Mouse (Mus musculus): Measurements from ENCODE around the gene Trpt1. TPM values are rescaled to one million over a fixed set of nuclear protein-coding genes. Genes with fewer than 3 reads are reported as not detected.

Trpt1 gene
- polyA plus RNA-seq, 1 experiment from 2014 or later, result 13.6 TPM

GRCm38 (mm10) chr19:7006892-7007593, 11.1 kb downstream of the Trpt1 start:
- Histone ChIP-seq H3K27me3 (no peaks in the 10 kb centered on the region), H3K9ac (peak overlapping the region; percentile 25; the same call in 1 of the 2 replicates), H3K27ac (no peak overlapping the region), H3K4me1 (no peaks in the 10 kb centered on the region), H3K36me3 (no peaks in the 10 kb centered on the region), H3K4me2 (replicated peaks) (no peak overlapping the region), H3K4me3 (no peak overlapping the region), H3K9me3 (no peaks in the 10 kb centered on the region)
- no peak for ATAC-seq (ENCODE audit: low FRiP score, low read depth)
- WGBS, result 84% methylated on average over 9 of the region's 9 CpGs

GRCm38 (mm10) chr19:7012426-7012825, 16.5 kb downstream of the Trpt1 start:
- no peaks in the 10 kb centered on the region for H3K9me3 ChIP-seq
- no peak overlapping the region for H3K9ac ChIP-seq
- H3K27ac ChIP-seq, result no peak overlapping the region
- no peak for ATAC-seq (ENCODE audit: low FRiP score, low read depth)
- peaks cover 15% of the 10 kb centered on the region for H3K36me3 ChIP-seq
- H3K27me3 ChIP-seq, result no peaks in the 10 kb centered on the region
- WGBS, result 88% methylated on average over 4 of the region's 4 CpGs
- H3K4me3 ChIP-seq, result no peak overlapping the region
- H3K4me2 ChIP-seq (replicated peaks), result no peak overlapping the region
- no peaks in the 10 kb centered on the region for H3K4me1 ChIP-seq

GRCm38 (mm10) chr19:7013984-7014383, 18.1 kb downstream of the Trpt1 start:
- WGBS, result 85% methylated on average over 9 of the region's 9 CpGs

GRCm38 (mm10) chr19:7014481-7015135, 18.7 kb downstream of the Trpt1 start:
- H3K27ac ChIP-seq, result no peak overlapping the region
- no peak overlapping the region for H3K4me2 ChIP-seq (replicated peaks)
- no peaks in the 10 kb centered on the region for H3K9me3 ChIP-seq
- ATAC-seq (ENCODE audit: low FRiP score, low read depth), result no peak
- no peaks in the 10 kb centered on the region for H3K27me3 ChIP-seq
- 89% methylated on average over 20 of the region's 20 CpGs for WGBS
- no peak overlapping the region for H3K9ac ChIP-seq
- peaks cover 35% of the 10 kb centered on the region for H3K36me3 ChIP-seq
- no peaks in the 10 kb centered on the region for H3K4me1 ChIP-seq
- no peak overlapping the region for H3K4me3 ChIP-seq

More at GRCm38 (mm10) chr19:7013984-7014383, 18.1 kb downstream of the Trpt1 start:
- peaks cover 29% of the 10 kb centered on the region for H3K36me3 ChIP-seq
- no peak for ATAC-seq (ENCODE audit: low FRiP score, low read depth)
- H3K9me3 ChIP-seq, result no peaks in the 10 kb centered on the region
- no peaks in the 10 kb centered on the region for H3K27me3 ChIP-seq
- H3K4me1 ChIP-seq, result no peaks in the 10 kb centered on the region
- no peak overlapping the region for H3K9ac ChIP-seq
- no peak overlapping the region for H3K4me3 ChIP-seq
- H3K4me2 ChIP-seq (replicated peaks), result no peak overlapping the region
- H3K27ac ChIP-seq, result no peak overlapping the region

GRCm38 (mm10) chr19:7017541-7018457, 21.9 kb downstream of the Trpt1 start:
- no peak overlapping the region for H3K9ac ChIP-seq
- no peak overlapping the region; the same call in 1 of the 2 replicates for H3K27ac ChIP-seq
- H3K4me3 ChIP-seq, result no peak overlapping the region
- no peaks in the 10 kb centered on the region for H3K27me3 ChIP-seq
- 72% methylated on average over 12 of the region's 12 CpGs for WGBS
- no peak overlapping the region for H3K4me2 ChIP-seq (replicated peaks)
- H3K9me3 ChIP-seq, result no peaks in the 10 kb centered on the region
- H3K36me3 ChIP-seq, result peaks cover 67% of the 10 kb centered on the region
- ATAC-seq (ENCODE audit: low FRiP score, low read depth), result no peak
- H3K4me1 ChIP-seq, result no peaks in the 10 kb centered on the region

- 89% methylated on average over 11 of the region's 11 CpGs for WGBS
- Histone ChIP-seq H3K27ac (no peak overlapping the region; the same call in 1 of the 2 replicates), H3K4me3 (no peak overlapping the region), H3K9ac (no peak overlapping the region), H3K4me1 (no peaks in the 10 kb centered on the region), H3K9me3 (no peaks in the 10 kb centered on the region), H3K27me3 (no peaks in the 10 kb centered on the region), H3K4me2 (replicated peaks) (no peak overlapping the region), H3K36me3 (peaks cover 70% of the 10 kb centered on the region)
- no peak for ATAC-seq (ENCODE audit: low FRiP score, low read depth)
Observed at GRCm38 (mm10) chr19:7018546-7018945, 22.6 kb downstream of the Trpt1 start.

- WGBS, result 74% methylated on average over 5 of the region's 5 CpGs
- no peaks in the 10 kb centered on the region for H3K27me3 ChIP-seq
- H3K9ac ChIP-seq, result no peak within 1 kb of the TSS
- H3K4me1 ChIP-seq, result no peaks in the 10 kb centered on the region
- no peak within 1 kb of the TSS; the same call in 1 of the 2 replicates for H3K27ac ChIP-seq
- H3K9me3 ChIP-seq, result no peaks in the 10 kb centered on the region
- no peak for ATAC-seq (ENCODE audit: low FRiP score, low read depth)
- no peak within 1 kb of the TSS for H3K4me3 ChIP-seq
- H3K4me2 ChIP-seq (replicated peaks), result no peak within 1 kb of the TSS
- H3K36me3 ChIP-seq, result peaks cover 75% of the 10 kb centered on the region
Observed at GRCm38 (mm10) chr19:7019191-7019590, 23.3 kb downstream of the Trpt1 start, which contains the start of gene Fermt3. Gene Fermt3 (minus strand): TSS chr19:7019469.

- H3K4me2 ChIP-seq (replicated peaks), result no peak overlapping the region
- no peaks in the 10 kb centered on the region for H3K4me1 ChIP-seq
- H3K9ac ChIP-seq, result no peak overlapping the region
- no peaks in the 10 kb centered on the region for H3K9me3 ChIP-seq
- 53% methylated on average over 3 of the region's 3 CpGs for WGBS
- H3K27ac ChIP-seq, result no peak overlapping the region
- no peak overlapping the region for H3K4me3 ChIP-seq
- peaks cover 82% of the 10 kb centered on the region for H3K36me3 ChIP-seq
- ATAC-seq (ENCODE audit: low FRiP score, low read depth), result peak; percentile 48; the same call in 1 of the 2 replicates
- no peaks in the 10 kb centered on the region for H3K27me3 ChIP-seq
Observed at GRCm38 (mm10) chr19:7020224-7020641, 24.3 kb downstream of the Trpt1 start.

GRCm38 (mm10) chr19:7029531-7029930, 33.6 kb downstream of the Trpt1 start:
- H3K4me2 ChIP-seq (replicated peaks), result no peak overlapping the region
- no peaks in the 10 kb centered on the region for H3K9me3 ChIP-seq
- no peaks in the 10 kb centered on the region for H3K4me1 ChIP-seq
- no peak overlapping the region for H3K4me3 ChIP-seq
- WGBS, result 93% methylated on average over 5 of the region's 5 CpGs
- no peaks in the 10 kb centered on the region for H3K27me3 ChIP-seq
- H3K27ac ChIP-seq, result no peak overlapping the region
- ATAC-seq (ENCODE audit: low FRiP score, low read depth), result no peak
- H3K36me3 ChIP-seq, result peaks cover 96% of the 10 kb centered on the region
- no peak overlapping the region for H3K9ac ChIP-seq

- H3K36me3 ChIP-seq, result peaks cover 64% of the 10 kb centered on the region
- no peak overlapping the region for H3K27ac ChIP-seq
- H3K4me1 ChIP-seq, result peaks cover 21% of the 10 kb centered on the region
- H3K9me3 ChIP-seq, result no peaks in the 10 kb centered on the region
- no peaks in the 10 kb centered on the region for H3K27me3 ChIP-seq
- no peak for ATAC-seq (ENCODE audit: low FRiP score, low read depth)
- H3K9ac ChIP-seq, result no peak overlapping the region
- no peak overlapping the region for H3K4me2 ChIP-seq (replicated peaks)
- H3K4me3 ChIP-seq, result no peak overlapping the region
- WGBS, result 93% methylated on average over 5 of the region's 5 CpGs
Observed at GRCm38 (mm10) chr19:7034006-7034405, 38.1 kb downstream of the Trpt1 start.

GRCm38 (mm10) chr19:7039088-7039720, 43.3 kb downstream of the Trpt1 start:
- Histone ChIP-seq H3K36me3 (peaks cover 14% of the 10 kb centered on the region), H3K27me3 (no peaks in the 10 kb centered on the region), H3K27ac (peak overlapping the region; percentile 89), H3K4me3 (peak overlapping the region; percentile 96), H3K4me2 (replicated peaks) (peak overlapping the region; percentile 76), H3K9ac (peak overlapping the region; percentile 98), H3K4me1 (peaks cover 27% of the 10 kb centered on the region), H3K9me3 (no peaks in the 10 kb centered on the region)
- no peak; the same call in 1 of the 2 replicates for ATAC-seq (ENCODE audit: low FRiP score, low read depth)
- 1% methylated on average over 35 of the region's 35 CpGs for WGBS
